Comparison of ENCODE assay signal across 10 mouse cellular contexts in genomic region chr1:87607385-87608091, GRCm38 (mm10). TPM values are rescaled to one million over a fixed set of nuclear protein-coding genes. Genes with fewer than 3 reads are reported as not detected.
DNase-seq lines count a peak whose midpoint lies in the region; ATAC-seq lines count a peak whose summit lies in the region.
"Had no signal": no experiment of that assay in that cellular context is flagged by ENCODE, and none has a peak within 500 bp of the region (broad histone marks: within the 10 kb centered on the region; RNA-seq: fewer than 3 reads in every experiment).

No protein-coding gene starts in this region.

- ATAC-seq in forebrain, embryonic 14.5 days, result no peak
- ATAC-seq in forebrain, embryonic 11.5 days (replicated peaks; ENCODE audit: low FRiP score), result no peak

- H3K4me2 ChIP-seq in forebrain, embryonic 14.5 days (ENCODE audit: low read length), result no peak overlapping the region
- H3K4me2 ChIP-seq in forebrain, embryonic 11.5 days (ENCODE audit: low read depth, low read length, severe bottlenecking), result no peak overlapping the region

- WGBS in forebrain, embryonic 14.5 days, result 80% methylated on average over 21 of the region's 21 CpGs
- WGBS in forebrain, embryonic 11.5 days, result 83% methylated on average over 21 of the region's 21 CpGs

- H3K4me1 ChIP-seq in forebrain, embryonic 14.5 days (ENCODE audit: control insufficient read depth, insufficient read depth, low read length), result no peaks in the 10 kb centered on the region
- H3K4me1 ChIP-seq in forebrain, embryonic 11.5 days (replicated peaks; ENCODE audit: control insufficient read depth, insufficient read depth, low read length), result no peaks in the 10 kb centered on the region

- H3K36me3 ChIP-seq in forebrain, embryonic 14.5 days (ENCODE audit: control insufficient read depth, insufficient read depth, low read length), result no peaks in the 10 kb centered on the region
- H3K36me3 ChIP-seq in forebrain, embryonic 11.5 days (ENCODE audit: control insufficient read depth, insufficient read depth, low read length), result no peaks in the 10 kb centered on the region
- H3K36me3 ChIP-seq: G1E had no signal

- H3K9ac ChIP-seq in forebrain, embryonic 14.5 days (ENCODE audit: low read length), result no peak overlapping the region
- H3K9ac ChIP-seq in forebrain, embryonic 11.5 days (ENCODE audit: low read length), result no peak overlapping the region

- no peak overlapping the region for H3K4me3 ChIP-seq in forebrain, embryonic 14.5 days (ENCODE audit: low read depth, low read length)
- no peak overlapping the region for H3K4me3 ChIP-seq in forebrain, embryonic 11.5 days (ENCODE audit: low read depth, low read length)
- H3K4me3 ChIP-seq: megakaryocyte, embryonic 14.5 days had no signal

- DNase-seq in forebrain, embryonic 14.5 days (ENCODE audit: low spot score), result peak; percentile 67
- no peak for DNase-seq in forebrain, embryonic 11.5 days (ENCODE audit: low spot score)
- DNase-seq in 3134 (ENCODE audit: extremely low read depth, insufficient read length, low spot score), result peak; percentile 96
- peak; percentile 92 for DNase-seq in brain, adult 2 months (ENCODE audit: low read depth, low spot score)
- peak; percentile 61 for DNase-seq in gastrocnemius, postnatal 10 days
- DNase-seq in layer of hippocampus, adult 9-10 months (ENCODE audit: low spot score), result peak; percentile 42
- peak; percentile 58 to 63 for DNase-seq in natural killer cell, adult 2 months (ENCODE audit: low spot score in 2 of 2)
- no peak for DNase-seq in embryo, embryonic 11 days

- no peaks in the 10 kb centered on the region for H3K27me3 ChIP-seq in forebrain, embryonic 14.5 days (replicated peaks; ENCODE audit: control insufficient read depth, insufficient read depth, low read length)
- no peaks in the 10 kb centered on the region for H3K27me3 ChIP-seq in forebrain, embryonic 11.5 days (ENCODE audit: control insufficient read depth, insufficient read depth, low read length)

- no peaks in the 10 kb centered on the region for H3K9me3 ChIP-seq in forebrain, embryonic 14.5 days (replicated peaks; ENCODE audit: control insufficient read depth, low read length)
- H3K9me3 ChIP-seq in forebrain, embryonic 11.5 days (ENCODE audit: control insufficient read depth, low read length), result no peaks in the 10 kb centered on the region
- H3K9me3 ChIP-seq: G1E had no signal

- no peak overlapping the region for H3K27ac ChIP-seq in forebrain, embryonic 14.5 days (ENCODE audit: low read depth, low read length)
- H3K27ac ChIP-seq in forebrain, embryonic 11.5 days (ENCODE audit: low read depth, low read length), result no peak overlapping the region

RNA-seq across cellular contexts. Expression of gene Inpp5d, which starts 12.6 kb away (rescaled TPM):
- polyA plus RNA-seq in forebrain, embryonic 14.5 days (2014; fragmentation: Nextera tagmentation; extraction: Ambion mirVana), result 3.3 and 5.3 TPM in 2 replicates
- polyA plus RNA-seq in forebrain, embryonic 11.5 days (2014; fragmentation: Nextera tagmentation; extraction: Ambion mirVana), result 3.6 and 5.0 TPM in 2 replicates
- total RNA-seq in gastrocnemius, postnatal 10 days (2021), result 10 to 100 TPM in 1 of 2 experiments, 1 to 10 TPM in 1; 7.1 to 14.8 TPM

RNA-seq across cellular contexts. Expression of gene Ngef, which starts 33.9 kb away (rescaled TPM):
- polyA plus RNA-seq in forebrain, embryonic 14.5 days (2014; fragmentation: Nextera tagmentation; extraction: Ambion mirVana), result 8.0 and 13.8 TPM in 2 replicates
- polyA plus RNA-seq in forebrain, embryonic 11.5 days (2014; fragmentation: Nextera tagmentation; extraction: Ambion mirVana), result 2.3 and 2.5 TPM in 2 replicates
- total RNA-seq in gastrocnemius, postnatal 10 days (2021), result 1 to 10 TPM in 1 of 2 experiments, under 1 TPM in 1; 0.82 to 1.3 TPM
- polyA plus RNA-seq: G1E had no signal

Comparison
In these comparisons a context has a peak if more than half of its experiments do, and no peak if none do; other contexts are left out.
1. DNase-seq: peak in forebrain, embryonic 14.5 days (single experiment), 3134 (single experiment), brain, adult 2 months (single experiment), gastrocnemius, postnatal 10 days (single experiment), layer of hippocampus, adult 9-10 months (single experiment) and natural killer cell, adult 2 months (2 of 2); none in forebrain, embryonic 11.5 days (single experiment) and embryo, embryonic 11 days (single experiment).